Mouse (Mus musculus): ENCODE data around the gene Gm29666. TPM values are rescaled to one million over a fixed set of nuclear protein-coding genes. Genes with fewer than 3 reads are reported as not detected.

Gene Gm29666
- polyA plus RNA-seq, 1 experiment from 2014 or later, result 0.14 TPM

- Histone ChIP-seq H3K27me3 (replicated peaks; ENCODE audit: control insufficient read depth, insufficient read depth, low read length) (no peaks in the 10 kb centered on the region), H3K4me2 (replicated peaks; ENCODE audit: low read depth) (no peak overlapping the region), H3K4me3 (ENCODE audit: low read depth, low read length) (no peak overlapping the region), H3K9me3 (ENCODE audit: control insufficient read depth) (no peaks in the 10 kb centered on the region), H3K27ac (ENCODE audit: low read depth, low read length) (no peak overlapping the region), H3K36me3 (ENCODE audit: control insufficient read depth, insufficient read depth) (peaks cover 41% of the 10 kb centered on the region), H3K4me1 (replicated peaks; ENCODE audit: control insufficient read depth, insufficient read depth, low read length) (no peaks in the 10 kb centered on the region), H3K9ac (ENCODE audit: low read depth, low read length) (no peak overlapping the region)
- no peak for TF ChIP-seq CTCF (IDR thresholded peaks at IDR 0.05; ENCODE audit: low read depth)
- no peak for ATAC-seq
- WGBS, result 71% methylated on average over 11 of the region's 11 CpGs
Measured at GRCm38 (mm10) chr15:84942647-84943285, 22.9 kb upstream of the Gm29666 start.

- H3K27ac ChIP-seq (ENCODE audit: low read depth, low read length), result peak overlapping the region; percentile 11; the same call in 1 of the 2 replicates
- no peak overlapping the region for H3K4me3 ChIP-seq (ENCODE audit: low read depth, low read length)
- H3K4me2 ChIP-seq (replicated peaks; ENCODE audit: low read depth), result no peak overlapping the region
- peaks cover 61% of the 10 kb centered on the region for H3K36me3 ChIP-seq (ENCODE audit: control insufficient read depth, insufficient read depth)
- no peaks in the 10 kb centered on the region for H3K27me3 ChIP-seq (replicated peaks; ENCODE audit: control insufficient read depth, insufficient read depth, low read length)
- no peak overlapping the region for H3K9ac ChIP-seq (ENCODE audit: low read depth, low read length)
- no peak for TF ChIP-seq CTCF (IDR thresholded peaks at IDR 0.05; ENCODE audit: low read depth)
- WGBS, result 66% methylated on average over 12 of the region's 12 CpGs
- H3K4me1 ChIP-seq (replicated peaks; ENCODE audit: control insufficient read depth, insufficient read depth, low read length), result no peaks in the 10 kb centered on the region
- H3K9me3 ChIP-seq (ENCODE audit: control insufficient read depth), result no peaks in the 10 kb centered on the region
- ATAC-seq, result no peak
Measured at GRCm38 (mm10) chr15:84940102-84940501, 20.3 kb upstream of the Gm29666 start.

GRCm38 (mm10) chr15:84934901-84935300, 15.1 kb upstream of the Gm29666 start:
- H3K36me3 ChIP-seq (ENCODE audit: control insufficient read depth, insufficient read depth), result peaks cover 93% of the 10 kb centered on the region
- no peaks in the 10 kb centered on the region for H3K9me3 ChIP-seq (ENCODE audit: control insufficient read depth)
- no peak for TF ChIP-seq CTCF (IDR thresholded peaks at IDR 0.05; ENCODE audit: low read depth)
- H3K9ac ChIP-seq (ENCODE audit: low read depth, low read length), result no peak overlapping the region
- no peak overlapping the region for H3K4me3 ChIP-seq (ENCODE audit: low read depth, low read length)
- no peak overlapping the region for H3K4me2 ChIP-seq (replicated peaks; ENCODE audit: low read depth)
- no peak for ATAC-seq
- H3K27ac ChIP-seq (ENCODE audit: low read depth, low read length), result no peak overlapping the region
- H3K27me3 ChIP-seq (replicated peaks; ENCODE audit: control insufficient read depth, insufficient read depth, low read length), result no peaks in the 10 kb centered on the region
- H3K4me1 ChIP-seq (replicated peaks; ENCODE audit: control insufficient read depth, insufficient read depth, low read length), result no peaks in the 10 kb centered on the region
- 90% methylated on average over 16 of the region's 16 CpGs for WGBS

DNA sequence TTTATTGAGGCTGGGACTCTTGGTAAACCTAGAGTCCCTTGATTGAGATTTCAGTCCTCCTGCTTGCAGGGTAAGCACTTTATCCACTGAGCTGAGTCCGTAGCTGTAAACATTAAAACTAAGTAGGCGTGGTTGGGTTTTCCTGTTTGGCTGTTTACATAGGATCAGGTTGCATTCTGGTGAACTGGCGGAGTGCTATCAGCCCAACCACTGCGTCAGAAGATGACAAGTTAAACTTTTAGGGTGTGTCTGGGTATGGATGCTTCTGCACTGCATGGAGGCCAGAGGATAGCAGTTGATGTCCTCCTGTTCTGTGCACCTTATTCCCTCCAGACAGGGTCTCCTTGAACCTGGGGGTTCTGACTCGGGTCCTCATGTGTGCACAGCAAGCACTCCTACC, 12.5 kb upstream of the Gm29666 start:
- 39% methylated on average over 5 of the region's 5 CpGs for WGBS
- H3K27ac ChIP-seq (ENCODE audit: low read depth, low read length), result no peak overlapping the region
- ATAC-seq, result no peak

GRCm38 (mm10) chr15:84925495-84926018, 5.7 kb upstream of the Gm29666 start:
- no peak overlapping the region for H3K27ac ChIP-seq (ENCODE audit: low read depth, low read length)
- H3K4me2 ChIP-seq (replicated peaks; ENCODE audit: low read depth), result peak overlapping the region; percentile 18; the same call in 1 of the 2 replicates
- 64% methylated on average over 1 of the region's 1 CpGs for WGBS
- ATAC-seq, result no peak
- peaks cover 31% of the 10 kb centered on the region for H3K36me3 ChIP-seq (ENCODE audit: control insufficient read depth, insufficient read depth)
- 0 out of 2 replicates have a peak, but pooled peaks cover 3% of the 10 kb centered on the region for H3K4me1 ChIP-seq (replicated peaks; ENCODE audit: control insufficient read depth, insufficient read depth, low read length)
- no peak overlapping the region for H3K9ac ChIP-seq (ENCODE audit: low read depth, low read length)
- H3K9me3 ChIP-seq (ENCODE audit: control insufficient read depth), result no peaks in the 10 kb centered on the region
- TF ChIP-seq CTCF (IDR thresholded peaks at IDR 0.05; ENCODE audit: low read depth), result peak; percentile 69
- H3K27me3 ChIP-seq (replicated peaks; ENCODE audit: control insufficient read depth, insufficient read depth, low read length), result no peaks in the 10 kb centered on the region
- no peak overlapping the region for H3K4me3 ChIP-seq (ENCODE audit: low read depth, low read length)

More for the DNA sequence above, 12.5 kb upstream of the Gm29666 start:
- Histone ChIP-seq H3K4me1 (replicated peaks; ENCODE audit: control insufficient read depth, insufficient read depth, low read length) (no peaks in the 10 kb centered on the region), H3K9ac (ENCODE audit: low read depth, low read length) (no peak overlapping the region), H3K4me3 (ENCODE audit: low read depth, low read length) (no peak overlapping the region), H3K9me3 (ENCODE audit: control insufficient read depth) (no peaks in the 10 kb centered on the region), H3K4me2 (replicated peaks; ENCODE audit: low read depth) (no peak overlapping the region), H3K36me3 (ENCODE audit: control insufficient read depth, insufficient read depth) (peaks cover 93% of the 10 kb centered on the region), H3K27me3 (replicated peaks; ENCODE audit: control insufficient read depth, insufficient read depth, low read length) (no peaks in the 10 kb centered on the region)
- no peak for TF ChIP-seq CTCF (IDR thresholded peaks at IDR 0.05; ENCODE audit: low read depth)

DNA sequence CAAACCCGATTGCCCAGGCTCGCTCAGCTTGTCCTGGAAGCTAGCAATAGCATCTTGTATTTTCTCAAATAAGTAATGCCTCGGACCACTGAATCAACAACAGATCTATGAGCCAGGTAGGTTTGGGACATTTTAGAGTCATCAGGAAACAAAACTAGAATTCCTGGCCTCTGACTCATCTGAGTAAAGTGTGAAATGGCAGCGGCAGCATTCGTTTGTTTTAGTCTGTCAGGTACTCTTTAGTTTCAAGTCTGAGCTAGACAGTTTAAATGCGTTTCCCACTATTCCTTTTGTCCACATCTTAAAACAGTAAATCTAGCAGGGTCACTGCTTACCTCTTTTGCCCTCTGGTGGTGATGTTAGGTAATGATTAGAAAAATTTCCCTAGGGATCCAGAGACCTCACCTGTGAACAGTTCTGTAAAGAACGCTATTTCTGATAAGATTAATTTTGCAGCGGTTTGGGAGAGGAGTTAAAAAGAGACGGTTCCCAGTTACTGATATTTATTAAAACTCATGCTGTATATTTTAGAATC, 5.0 kb upstream of the Gm29666 start:
- ATAC-seq, result no peak
- no peaks in the 10 kb centered on the region for H3K9me3 ChIP-seq (ENCODE audit: control insufficient read depth)
- H3K4me2 ChIP-seq (replicated peaks; ENCODE audit: low read depth), result peak overlapping the region; percentile 79
- H3K36me3 ChIP-seq (ENCODE audit: control insufficient read depth, insufficient read depth), result peaks cover 24% of the 10 kb centered on the region
- H3K4me1 ChIP-seq (replicated peaks; ENCODE audit: control insufficient read depth, insufficient read depth, low read length), result 0 out of 2 replicates have a peak, but pooled peaks cover 3% of the 10 kb centered on the region
- H3K27ac ChIP-seq (ENCODE audit: low read depth, low read length), result no peak overlapping the region
- H3K4me3 ChIP-seq (ENCODE audit: low read depth, low read length), result peak overlapping the region; percentile 81
- WGBS, result 9% methylated on average over 9 of the region's 9 CpGs
- TF ChIP-seq CTCF (IDR thresholded peaks at IDR 0.05; ENCODE audit: low read depth), result peak; percentile 83
- H3K27me3 ChIP-seq (replicated peaks; ENCODE audit: control insufficient read depth, insufficient read depth, low read length), result no peaks in the 10 kb centered on the region
- H3K9ac ChIP-seq (ENCODE audit: low read depth, low read length), result no peak overlapping the region
